Mouse (Mus musculus): ENCODE data around the gene Sigirr. TPM values are rescaled to one million over a fixed set of nuclear protein-coding genes. Genes with fewer than 3 reads are reported as not detected.

Sigirr gene
- polyA plus RNA-seq, 1 experiment, result 3.9 TPM

GRCm38 (mm10) chr7:141070058-141070862, 30.1 kb downstream of the Sigirr start:
- Histone ChIP-seq H3K4me1 (ENCODE audit: control insufficient read depth, insufficient read depth, low read length) (peaks cover 12% of the 10 kb centered on the region), H3K36me3 (ENCODE audit: control insufficient read depth, insufficient read depth, low read length) (no peaks in the 10 kb centered on the region), H3K27ac (ENCODE audit: control insufficient read depth, insufficient read depth, low read depth, low read length) (no peak overlapping the region), H3K27me3 (ENCODE audit: control insufficient read depth, insufficient read depth, low read length) (no peaks in the 10 kb centered on the region), H3K4me3 (ENCODE audit: control insufficient read depth, low read depth, low read length) (peak overlapping the region; percentile 46)
- TF ChIP-seq POLR2A (IDR thresholded peaks at IDR 0.05; ENCODE audit: control insufficient read depth, low read depth, low read length), result 0 out of 2 replicates have a peak, but pooled peaks have one; percentile 21
- TF ChIP-seq CTCF (IDR thresholded peaks at IDR 0.05; ENCODE audit: control insufficient read depth, insufficient read depth, insufficient replicate concordance, low read depth, low read length), result peak; percentile 50; the same call in 1 of the 2 replicates

- no peak overlapping the region for H3K4me3 ChIP-seq (ENCODE audit: control insufficient read depth, low read depth, low read length)
- H3K27ac ChIP-seq (ENCODE audit: control insufficient read depth, insufficient read depth, low read depth, low read length), result no peak overlapping the region
- TF ChIP-seq POLR2A (IDR thresholded peaks at IDR 0.05; ENCODE audit: control insufficient read depth, low read depth, low read length), result no peak
- TF ChIP-seq CTCF (IDR thresholded peaks at IDR 0.05; ENCODE audit: control insufficient read depth, insufficient read depth, insufficient replicate concordance, low read depth, low read length), result no peak
- no peaks in the 10 kb centered on the region for H3K27me3 ChIP-seq (ENCODE audit: control insufficient read depth, insufficient read depth, low read length)
- no peaks in the 10 kb centered on the region for H3K36me3 ChIP-seq (ENCODE audit: control insufficient read depth, insufficient read depth, low read length)
- H3K4me1 ChIP-seq (ENCODE audit: control insufficient read depth, insufficient read depth, low read length), result peaks cover 12% of the 10 kb centered on the region
These were observed 32.0 kb downstream of the Sigirr start for GRCm38 (mm10) chr7:141068351-141068750.

GRCm38 (mm10) chr7:141064576-141064975, 35.8 kb downstream of the Sigirr start:
- Histone ChIP-seq H3K4me3 (ENCODE audit: control insufficient read depth, low read depth, low read length) (no peak overlapping the region), H3K27ac (ENCODE audit: control insufficient read depth, insufficient read depth, low read depth, low read length) (no peak overlapping the region), H3K36me3 (ENCODE audit: control insufficient read depth, insufficient read depth, low read length) (no peaks in the 10 kb centered on the region), H3K27me3 (ENCODE audit: control insufficient read depth, insufficient read depth, low read length) (no peaks in the 10 kb centered on the region; the same call in 1 of the 2 replicates), H3K4me1 (ENCODE audit: control insufficient read depth, insufficient read depth, low read length) (peaks cover 8% of the 10 kb centered on the region)
- TF ChIP-seq POLR2A (IDR thresholded peaks at IDR 0.05; ENCODE audit: control insufficient read depth, low read depth, low read length), result no peak
- no peak for TF ChIP-seq CTCF (IDR thresholded peaks at IDR 0.05; ENCODE audit: control insufficient read depth, insufficient read depth, insufficient replicate concordance, low read depth, low read length)

- H3K27me3 ChIP-seq (ENCODE audit: control insufficient read depth, insufficient read depth, low read length), result no peaks in the 10 kb centered on the region; the same call in 1 of the 2 replicates
- no peak for TF ChIP-seq CTCF (IDR thresholded peaks at IDR 0.05; ENCODE audit: control insufficient read depth, insufficient read depth, insufficient replicate concordance, low read depth, low read length)
- no peak for TF ChIP-seq POLR2A (IDR thresholded peaks at IDR 0.05; ENCODE audit: control insufficient read depth, low read depth, low read length)
- no peak overlapping the region for H3K27ac ChIP-seq (ENCODE audit: control insufficient read depth, insufficient read depth, low read depth, low read length)
- H3K4me1 ChIP-seq (ENCODE audit: control insufficient read depth, insufficient read depth, low read length), result peaks cover 8% of the 10 kb centered on the region
- H3K36me3 ChIP-seq (ENCODE audit: control insufficient read depth, insufficient read depth, low read length), result no peaks in the 10 kb centered on the region
- no peak overlapping the region for H3K4me3 ChIP-seq (ENCODE audit: control insufficient read depth, low read depth, low read length)
These were observed 36.2 kb downstream of the Sigirr start for GRCm38 (mm10) chr7:141064175-141064574.

GRCm38 (mm10) chr7:141063353-141063752, 37.0 kb downstream of the Sigirr start:
- no peak overlapping the region for H3K27ac ChIP-seq (ENCODE audit: control insufficient read depth, insufficient read depth, low read depth, low read length)
- TF ChIP-seq CTCF (IDR thresholded peaks at IDR 0.05; ENCODE audit: control insufficient read depth, insufficient read depth, insufficient replicate concordance, low read depth, low read length) (no peak), POLR2A (IDR thresholded peaks at IDR 0.05; ENCODE audit: control insufficient read depth, low read depth, low read length) (no peak)
- H3K27me3 ChIP-seq (ENCODE audit: control insufficient read depth, insufficient read depth, low read length), result no peaks in the 10 kb centered on the region; the same call in 1 of the 2 replicates
- H3K4me3 ChIP-seq (ENCODE audit: control insufficient read depth, low read depth, low read length), result no peak overlapping the region
- H3K4me1 ChIP-seq (ENCODE audit: control insufficient read depth, insufficient read depth, low read length), result peaks cover 8% of the 10 kb centered on the region
- H3K36me3 ChIP-seq (ENCODE audit: control insufficient read depth, insufficient read depth, low read length), result no peaks in the 10 kb centered on the region

- Histone ChIP-seq H3K27me3 (ENCODE audit: control insufficient read depth, insufficient read depth, low read length) (no peaks in the 10 kb centered on the region; the same call in 1 of the 2 replicates), H3K27ac (ENCODE audit: control insufficient read depth, insufficient read depth, low read depth, low read length) (no peak overlapping the region), H3K36me3 (ENCODE audit: control insufficient read depth, insufficient read depth, low read length) (no peaks in the 10 kb centered on the region), H3K4me1 (ENCODE audit: control insufficient read depth, insufficient read depth, low read length) (peaks cover 8% of the 10 kb centered on the region), H3K4me3 (ENCODE audit: control insufficient read depth, low read depth, low read length) (no peak overlapping the region)
- TF ChIP-seq POLR2A (IDR thresholded peaks at IDR 0.05; ENCODE audit: control insufficient read depth, low read depth, low read length) (no peak), CTCF (IDR thresholded peaks at IDR 0.05; ENCODE audit: control insufficient read depth, insufficient read depth, insufficient replicate concordance, low read depth, low read length) (no peak)
These were observed 37.8 kb downstream of the Sigirr start for GRCm38 (mm10) chr7:141062525-141062924.

- peaks cover 8% of the 10 kb centered on the region for H3K4me1 ChIP-seq (ENCODE audit: control insufficient read depth, insufficient read depth, low read length)
- peak overlapping the region; percentile 87 for H3K4me3 ChIP-seq (ENCODE audit: control insufficient read depth, low read depth, low read length)
- TF ChIP-seq POLR2A (IDR thresholded peaks at IDR 0.05; ENCODE audit: control insufficient read depth, low read depth, low read length) (peak; percentile 44; the same call in 1 of the 2 replicates), CTCF (IDR thresholded peaks at IDR 0.05; ENCODE audit: control insufficient read depth, insufficient read depth, insufficient replicate concordance, low read depth, low read length) (no peak)
- H3K27ac ChIP-seq (ENCODE audit: control insufficient read depth, insufficient read depth, low read depth, low read length), result no peak overlapping the region
- H3K27me3 ChIP-seq (ENCODE audit: control insufficient read depth, insufficient read depth, low read length), result no peaks in the 10 kb centered on the region; the same call in 1 of the 2 replicates
- H3K36me3 ChIP-seq (ENCODE audit: control insufficient read depth, insufficient read depth, low read length), result no peaks in the 10 kb centered on the region
These were observed 39.1 kb downstream of the Sigirr start for GRCm38 (mm10) chr7:141061269-141061692.

Data from testis, adult 2 months (tissue).